Mouse (Mus musculus): ENCODE results near the gene Pik3cd.

Pik3cd gene

DNA sequence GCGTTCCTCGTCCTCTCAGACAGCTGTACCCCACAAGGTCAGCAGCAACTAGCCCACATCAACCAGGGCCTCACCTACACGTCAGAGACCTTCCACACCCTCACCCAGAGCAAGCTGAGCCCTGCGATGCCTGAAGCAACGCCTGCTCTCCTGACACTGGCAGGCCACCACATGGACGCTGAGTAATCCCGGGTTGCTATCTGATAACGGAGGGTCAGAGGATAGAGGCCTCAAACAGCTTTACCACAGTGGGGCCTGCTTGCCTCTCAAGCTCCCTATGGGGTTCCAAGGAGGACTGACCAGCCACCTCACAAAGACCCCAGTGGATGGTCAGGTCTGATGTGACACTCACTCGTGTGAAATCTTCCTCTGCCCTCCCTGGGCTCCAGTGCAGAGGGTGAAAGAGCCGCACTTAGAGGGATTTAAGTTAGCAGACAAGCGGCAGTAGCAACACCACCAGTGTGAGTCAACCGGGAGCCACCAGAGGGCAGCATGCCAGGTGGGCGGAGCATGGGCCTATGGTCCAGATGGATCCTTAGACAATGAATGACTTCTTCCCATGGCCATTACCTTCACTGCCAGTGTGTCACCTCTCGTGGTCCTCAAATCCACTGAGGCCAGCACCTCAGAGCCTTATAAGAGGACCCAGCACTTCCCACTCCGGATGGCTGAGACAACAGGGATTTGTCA, 23.4 kb upstream of the Pik3cd start:
- CTCF ChIA-PET: interaction anchor here (0.6 kb wide), 1 partner anchor 66 kb away, joined by 4 read pairs; no protein-coding TSS in a partner anchor

DNA sequence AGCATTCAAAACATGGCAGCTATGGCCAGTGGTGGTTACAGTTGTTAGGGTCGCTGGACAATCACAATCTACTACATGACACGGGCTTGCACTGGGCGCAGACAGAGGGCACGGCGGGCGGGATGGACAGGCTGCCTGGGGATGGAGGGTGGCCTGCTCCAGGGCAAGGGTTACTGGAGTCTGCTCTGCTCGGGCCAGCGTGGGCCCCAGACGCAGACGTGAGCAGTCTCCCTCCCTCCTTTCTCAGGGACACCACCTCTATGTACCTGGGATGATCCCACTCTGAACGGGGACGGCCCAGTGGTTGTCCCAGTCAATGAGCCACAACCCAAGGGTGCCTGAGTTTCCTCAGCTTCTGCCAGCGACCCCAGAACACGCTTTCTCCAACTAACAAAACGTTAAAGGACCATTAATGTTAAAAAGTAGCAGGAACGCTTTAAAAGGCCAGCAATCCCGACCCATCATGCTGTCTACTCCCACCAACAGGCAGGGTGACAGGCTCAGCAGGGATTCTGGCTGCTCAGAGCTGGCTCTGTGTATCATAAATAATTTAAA, 22.6 kb upstream of the Pik3cd start:
- CTCF ChIA-PET: no interaction called here

- CTCF ChIA-PET: no interaction called here
Measured at GRCm38 (mm10) chr4:149723855-149724731, 21.7 kb upstream of the Pik3cd start.

DNA sequence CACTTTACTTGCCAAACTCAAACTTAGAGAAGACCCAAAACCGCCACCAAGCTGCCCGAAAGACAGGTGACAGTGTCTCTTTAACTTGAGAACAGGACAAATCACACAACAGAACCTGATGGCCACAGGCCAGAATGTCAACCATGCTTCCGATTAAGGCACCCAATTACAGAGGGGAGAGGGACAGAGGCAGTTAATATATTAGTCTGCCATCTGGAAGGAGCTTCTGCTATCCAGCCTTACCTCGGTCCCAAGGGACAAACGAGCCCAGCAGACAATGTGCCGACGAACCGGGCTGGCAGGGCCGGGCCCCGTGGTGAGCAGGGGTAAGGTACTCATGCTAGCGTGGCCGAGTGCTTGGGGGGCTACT, 20.6 kb upstream of the Pik3cd start:
- CTCF ChIA-PET: no interaction called here

GRCm38 (mm10) chr4:149722104-149723020, 20.0 kb upstream of the Pik3cd start:
- CTCF ChIA-PET: interaction anchor here (0.5 to 0.7 kb wide), 3 partner anchors 11 to 313 kb away, joined by 3 to 9 read pairs (median 5); no protein-coding TSS in a partner anchor

DNA sequence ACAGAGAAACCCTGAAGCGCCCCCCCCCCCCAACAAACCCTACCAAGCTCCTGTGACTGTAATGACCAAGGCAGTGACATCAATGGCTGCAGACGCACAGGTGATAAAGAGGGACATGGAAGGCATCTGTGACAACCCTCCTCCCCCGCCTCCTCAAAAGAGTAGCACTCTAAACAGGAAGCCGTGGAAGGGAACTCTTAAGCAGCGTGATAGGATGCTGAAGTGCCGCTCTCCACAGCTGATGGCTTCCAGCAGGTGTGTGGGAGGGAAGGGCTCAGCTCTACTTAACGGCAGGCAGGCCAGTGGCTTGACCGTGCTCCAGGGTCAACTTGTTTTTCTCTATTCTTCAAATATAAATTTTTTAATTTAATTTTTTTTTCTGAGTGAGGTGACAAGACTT, 18.8 kb upstream of the Pik3cd start:
- CTCF ChIA-PET: interaction anchor here (0.6 to 0.7 kb wide), 2 partner anchors 12 to 29 kb away, joined by 3 to 4 read pairs; no protein-coding TSS in a partner anchor

DNA sequence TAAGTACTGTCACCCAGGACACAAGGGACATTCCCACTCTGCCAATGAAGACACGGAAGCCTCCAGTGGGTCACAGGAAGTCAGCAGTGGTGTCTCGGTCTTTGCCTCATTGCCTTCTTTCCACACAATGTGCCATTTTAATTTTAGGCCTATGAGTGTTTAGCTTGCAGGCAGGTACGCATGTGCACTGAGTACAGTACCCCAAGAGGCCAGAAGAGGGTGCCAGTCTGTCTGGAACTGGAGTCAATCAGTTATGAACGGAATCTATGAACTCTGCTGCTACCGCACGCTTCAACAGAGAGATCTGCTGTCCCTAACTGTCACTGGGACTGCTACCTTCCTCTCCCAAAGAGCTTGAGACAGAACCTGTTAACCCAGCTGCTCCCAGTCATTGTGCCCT, 17.3 kb upstream of the Pik3cd start:
- CTCF ChIA-PET: no interaction called here

GRCm38 (mm10) chr4:149714542-149714941, 12.2 kb upstream of the Pik3cd start:
- CTCF ChIA-PET: no interaction called here

DNA sequence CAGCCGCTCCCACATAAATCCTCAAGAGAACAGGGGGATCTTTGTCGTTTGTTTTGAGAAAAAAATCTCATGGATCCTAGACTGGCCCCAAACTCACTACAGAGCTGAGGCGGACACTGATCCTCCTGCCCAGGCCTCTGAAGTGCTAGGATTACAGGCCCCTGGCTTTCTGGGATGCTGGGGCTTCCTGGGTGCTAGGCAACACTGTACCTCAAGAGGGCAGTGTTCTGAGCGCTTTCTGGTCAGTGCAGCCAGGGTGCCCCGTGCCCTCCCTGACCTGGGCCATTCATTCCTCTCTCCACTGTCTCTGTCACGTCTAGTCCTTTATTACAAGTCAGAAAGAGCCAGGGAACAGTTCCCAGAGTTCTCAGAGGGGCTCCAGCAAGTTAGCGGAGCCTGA, 9.6 kb upstream of the Pik3cd start:
- CTCF ChIA-PET: interaction anchor here (1.0 to 1.3 kb wide), 2 partner anchors 22 to 62 kb away, joined by 3 to 4 read pairs; no protein-coding TSS in a partner anchor

DNA sequence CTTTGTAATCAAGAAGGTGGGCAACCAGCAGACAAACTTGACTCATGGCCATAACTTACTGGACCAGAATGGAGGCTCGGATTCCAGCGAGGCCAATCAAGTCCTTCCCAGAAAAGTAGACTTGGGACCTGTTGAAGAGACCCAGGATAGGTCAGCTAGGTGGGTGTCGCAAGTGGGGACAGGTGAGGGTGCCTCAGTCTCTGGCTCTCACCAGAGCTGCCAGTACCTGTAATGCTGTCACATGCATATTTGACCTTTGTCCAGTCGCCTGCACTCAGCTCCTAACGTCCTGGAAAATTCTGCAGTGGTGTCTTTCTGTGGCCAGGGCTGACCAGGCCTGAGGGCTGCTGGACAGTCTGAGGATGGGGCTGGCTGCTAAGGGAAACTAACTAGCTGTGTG, 9.1 kb upstream of the Pik3cd start:
- CTCF ChIA-PET: interaction anchor here (1.0 to 1.3 kb wide), 2 partner anchors 22 to 61 kb away, joined by 3 to 4 read pairs; no protein-coding TSS in a partner anchor

DNA sequence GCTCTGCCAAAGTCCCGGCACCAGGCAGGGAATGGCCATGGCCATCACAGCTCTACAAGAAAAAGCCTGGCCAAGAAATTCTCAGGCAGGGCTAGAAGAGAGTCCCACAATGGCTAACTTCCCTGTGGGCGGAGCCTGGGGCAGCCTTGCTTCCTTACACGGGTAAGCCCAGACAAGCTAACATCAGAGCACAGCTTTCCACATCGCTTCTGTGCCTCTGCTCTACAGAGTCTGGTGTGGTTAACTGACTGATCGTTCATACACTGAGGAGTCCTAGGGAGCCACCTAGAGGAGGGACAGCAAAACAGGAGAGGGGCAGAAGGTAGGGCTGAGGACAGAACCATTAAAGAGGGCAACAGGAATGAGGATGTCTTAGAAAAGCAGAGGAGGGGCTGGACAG, 8.1 kb upstream of the Pik3cd start:
- CTCF ChIA-PET: interaction anchor here (0.6 to 0.9 kb wide), 3 partner anchors 11 to 28 kb away, joined by 3 to 4 read pairs (median 4); no protein-coding TSS in a partner anchor

DNA sequence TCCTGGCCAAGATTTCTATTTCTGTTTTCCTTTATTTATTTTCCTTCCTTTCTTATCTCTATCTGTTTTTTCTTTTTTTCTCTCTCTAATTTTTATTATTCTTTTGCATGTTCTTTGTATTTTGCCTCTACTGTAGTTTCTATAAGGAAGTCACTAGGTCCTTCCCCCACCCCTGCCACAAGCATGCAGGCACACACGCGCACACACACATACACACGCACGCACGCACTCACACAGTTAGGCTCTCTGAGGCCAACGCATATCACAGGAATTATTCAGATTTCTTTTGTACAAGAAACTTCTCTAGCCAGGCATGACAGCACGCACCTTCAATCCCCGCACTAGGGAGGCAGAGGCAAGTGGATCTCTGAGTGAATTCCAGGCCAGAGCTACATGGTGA, 3.6 kb upstream of the Pik3cd start:
- CTCF ChIA-PET: interaction anchor here (0.6 kb wide), 2 partner anchors 18 to 55 kb away, joined by 3 to 7 read pairs; no protein-coding TSS in a partner anchor

DNA sequence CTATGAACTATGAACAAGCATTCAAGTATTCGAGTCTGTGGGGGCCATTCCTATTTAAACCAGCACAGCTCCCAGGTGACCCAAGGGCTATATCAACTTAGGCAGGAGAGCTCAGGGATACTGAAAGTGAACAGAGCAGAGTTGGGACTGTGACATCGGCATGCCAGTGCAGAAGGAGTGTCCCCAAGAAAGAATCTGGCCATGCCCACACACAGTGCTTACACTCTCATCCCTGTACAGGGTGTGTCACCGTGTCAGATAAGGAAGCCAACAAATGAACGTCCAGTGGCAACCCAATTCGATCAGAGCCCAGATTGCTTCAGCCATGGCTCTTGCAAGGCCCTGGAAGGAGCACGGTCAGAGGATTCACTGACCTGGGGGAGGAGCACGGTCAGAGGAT, 2.9 kb upstream of the Pik3cd start:
- CTCF ChIA-PET: interaction anchor here (0.6 kb wide), 1 partner anchor 48 kb away, joined by 3 read pairs; no protein-coding TSS in a partner anchor

DNA sequence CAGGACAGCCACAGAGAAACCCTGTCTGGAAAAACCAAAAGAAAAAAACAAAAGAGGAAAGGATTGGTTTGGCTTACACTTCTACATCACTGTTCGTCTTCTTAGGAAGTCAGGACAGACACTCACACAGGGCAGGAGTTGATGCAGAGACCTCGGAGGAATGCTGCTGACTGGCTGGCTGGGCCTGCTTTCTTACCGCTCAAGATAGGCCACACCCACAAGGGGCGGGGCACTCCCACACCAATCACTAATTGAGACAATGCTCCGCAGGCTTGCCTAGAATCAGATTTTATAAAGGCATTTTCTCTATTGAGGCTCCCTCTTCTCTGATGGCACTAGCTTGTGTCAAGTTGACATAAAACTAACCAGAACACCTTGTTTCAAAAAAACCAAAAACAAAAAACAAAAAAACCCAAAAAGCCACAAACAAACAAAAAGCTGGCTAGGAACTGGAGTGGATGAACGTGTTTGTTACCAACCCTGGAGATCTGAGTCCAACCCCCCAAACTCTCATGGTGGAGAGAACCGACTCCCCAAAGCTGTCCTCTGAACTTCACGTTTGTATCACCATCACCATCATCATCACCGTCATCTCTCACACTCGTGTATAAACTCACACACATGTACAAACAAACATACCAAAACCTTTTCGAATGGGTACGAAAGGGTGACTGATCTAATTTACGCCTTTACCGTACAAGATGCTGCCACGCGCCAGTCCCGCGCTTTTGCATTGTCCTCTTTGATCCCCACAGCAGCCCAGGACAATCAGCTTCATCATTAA, 753 bp downstream of the Pik3cd start:
- CTCF ChIA-PET: no interaction called here

GRCm38 (mm10) chr4:149699953-149700352, 2.4 kb downstream of the Pik3cd start:
- CTCF ChIA-PET: interaction anchor here (0.6 to 1.2 kb wide), 2 partner anchors 10 to 58 kb away, joined by 3 to 6 read pairs; no protein-coding TSS in a partner anchor

DNA sequence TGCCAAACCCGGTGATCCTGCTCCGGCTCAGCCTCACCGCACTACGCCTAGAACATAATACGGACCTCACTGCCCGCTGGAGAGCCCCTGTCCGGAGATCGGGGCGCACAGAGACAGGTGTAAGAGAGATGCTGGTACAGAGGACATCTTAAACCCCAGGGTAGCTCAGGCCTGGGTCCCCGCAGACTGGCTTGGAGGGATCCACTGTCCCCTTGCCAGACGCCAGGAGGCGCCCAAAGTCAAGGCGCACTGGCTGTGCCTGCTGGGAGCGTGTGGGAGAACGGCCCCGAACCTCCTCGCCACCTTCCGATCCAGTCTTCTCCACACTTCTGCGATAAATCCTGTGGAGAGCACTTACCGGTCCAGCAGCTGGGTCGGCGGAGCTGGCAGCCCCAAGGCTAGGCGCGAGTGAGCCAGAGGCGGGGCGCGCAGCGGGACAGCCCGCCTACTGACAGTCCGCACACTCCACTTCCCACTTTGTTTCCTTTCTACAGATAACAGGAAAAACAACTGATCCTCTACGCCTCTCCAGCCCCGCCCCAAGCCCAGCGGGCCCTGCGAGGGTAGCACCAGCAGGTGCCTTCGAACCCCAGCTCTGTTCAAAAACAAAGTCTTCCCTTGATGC, 4.1 kb downstream of the Pik3cd start:
- CTCF ChIA-PET: interaction anchor here (0.7 to 1.5 kb wide), 4 partner anchors 11 to 43 kb away, joined by 4 to 8 read pairs (median 6); no protein-coding TSS in a partner anchor

- CTCF ChIA-PET: interaction anchor here (0.7 to 1.5 kb wide), 5 partner anchors 11 to 44 kb away, joined by 3 to 8 read pairs (median 4); no protein-coding TSS in a partner anchor
Measured at GRCm38 (mm10) chr4:149697506-149698196, 4.7 kb downstream of the Pik3cd start.

GRCm38 (mm10) chr4:149696189-149696971, 6.0 kb downstream of the Pik3cd start:
- CTCF ChIA-PET: interaction anchor here (0.9 to 1.3 kb wide), 3 partner anchors 14 to 46 kb away, joined by 3 to 4 read pairs (median 4); no protein-coding TSS in a partner anchor

All from spleen, embryonic (tissue).